Mouse (Mus musculus): Measurements from ENCODE around the gene Cul3. TPM values are rescaled to one million over a fixed set of nuclear protein-coding genes. Genes with fewer than 3 reads are reported as not detected.

Cul3 gene
- polyA plus RNA-seq (2012) = 0.48 and 1.4 TPM in 2 replicates

DNA sequence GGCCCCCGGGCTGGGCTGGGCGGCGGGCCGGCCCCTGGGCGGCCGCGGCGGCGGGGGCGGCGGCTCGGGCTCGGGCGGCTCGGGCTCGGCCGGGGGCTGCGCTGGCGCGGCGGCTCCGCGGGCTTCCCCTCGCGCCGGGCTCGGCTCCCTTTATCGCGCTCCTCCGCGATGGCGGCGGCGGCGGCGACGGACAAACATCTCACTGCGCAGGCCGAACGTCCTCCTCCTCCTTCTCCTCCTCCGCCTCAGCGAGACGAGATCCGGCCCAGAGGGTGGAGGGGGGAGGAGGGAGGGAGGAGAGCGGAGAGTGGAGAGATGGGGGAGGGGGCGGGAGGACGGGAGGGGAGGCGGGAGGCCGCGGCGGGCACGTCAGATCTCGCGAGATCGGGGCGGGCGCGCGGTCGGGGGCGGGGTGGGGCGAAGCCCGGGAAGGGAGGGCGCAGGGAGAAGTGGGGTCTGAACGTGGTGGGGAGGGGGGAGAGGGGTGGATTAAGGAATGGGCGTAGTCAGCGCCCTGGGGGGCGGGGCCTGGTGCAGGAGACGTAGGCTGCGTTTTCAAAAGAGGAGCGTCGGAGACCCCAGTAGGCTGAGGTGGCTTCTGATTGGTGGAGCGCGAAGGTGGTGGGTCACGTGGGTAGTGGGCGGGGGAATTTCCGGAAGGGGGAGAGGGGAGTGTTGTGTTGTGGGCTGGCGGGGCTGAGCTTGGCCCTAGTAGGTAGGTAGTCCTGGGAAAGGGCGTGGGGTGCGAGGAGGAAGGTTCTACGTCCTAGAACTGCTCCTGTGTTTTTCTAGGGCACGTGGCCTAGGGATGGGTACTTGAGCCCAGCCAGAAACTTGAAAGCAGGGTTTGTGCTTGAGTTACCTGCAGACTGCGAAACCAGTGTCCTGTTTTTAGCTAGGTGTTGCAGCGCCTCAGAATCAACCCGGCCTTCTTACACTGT is at the start of gene Cul3:
Gene Cul3, minus strand, starts transcription at position 45 of the 941 bp plus-strand sequence.
- 0 out of 2 replicates have a peak, but pooled peaks cover 2% of the 10 kb centered on the region for H3K27me3 ChIP-seq (ENCODE audit: control insufficient read depth)
- H3K36me3 ChIP-seq (ENCODE audit: control insufficient read depth) = peaks cover 8% of the 10 kb centered on the region
- TF ChIP-seq GATA1 (IDR thresholded peaks at IDR 0.05; ENCODE audit: low read length) (no peak), TAL1 (IDR thresholded peaks at IDR 0.05; ENCODE audit: low read length) (no peak)
- H3K4me1 ChIP-seq (ENCODE audit: control insufficient read depth) = peaks cover 33% of the 10 kb centered on the region
- no peaks in the 10 kb centered on the region for H3K9me3 ChIP-seq (ENCODE audit: control insufficient read depth, low read length)
- peak within 1 kb of the TSS; percentile 68 for H3K4me3 ChIP-seq (replicated peaks)

DNA sequence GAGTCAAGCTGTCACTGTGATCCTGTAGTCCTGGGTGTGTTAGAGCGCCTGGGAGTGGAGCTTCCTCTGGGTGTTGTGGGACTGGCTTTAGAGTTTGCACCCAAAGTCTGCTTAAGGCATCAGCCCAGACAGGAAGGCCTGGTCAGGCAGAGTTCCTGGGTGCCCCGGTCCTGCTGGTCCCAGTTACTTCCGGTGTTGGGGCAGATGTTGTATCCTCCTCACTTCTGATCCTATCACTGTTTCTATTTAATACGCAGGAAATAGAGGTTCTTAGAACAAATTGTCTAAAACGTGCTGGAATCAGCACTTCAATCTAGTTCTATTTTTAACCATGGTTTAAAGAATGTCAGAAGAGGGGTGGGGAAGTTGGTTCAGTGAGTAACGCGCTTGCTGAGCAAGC is 49.2 kb upstream of the Cul3 start:
- Histone ChIP-seq H3K4me1 (ENCODE audit: control insufficient read depth) (no peaks in the 10 kb centered on the region), H3K9me3 (ENCODE audit: control insufficient read depth, low read length) (no peaks in the 10 kb centered on the region), H3K4me3 (replicated peaks) (no peak overlapping the region), H3K27me3 (ENCODE audit: control insufficient read depth) (no peaks in the 10 kb centered on the region), H3K36me3 (ENCODE audit: control insufficient read depth) (no peaks in the 10 kb centered on the region)
- TF ChIP-seq TAL1 (IDR thresholded peaks at IDR 0.05; ENCODE audit: low read length) (no peak), GATA1 (IDR thresholded peaks at IDR 0.05; ENCODE audit: low read length) (no peak)

DNA sequence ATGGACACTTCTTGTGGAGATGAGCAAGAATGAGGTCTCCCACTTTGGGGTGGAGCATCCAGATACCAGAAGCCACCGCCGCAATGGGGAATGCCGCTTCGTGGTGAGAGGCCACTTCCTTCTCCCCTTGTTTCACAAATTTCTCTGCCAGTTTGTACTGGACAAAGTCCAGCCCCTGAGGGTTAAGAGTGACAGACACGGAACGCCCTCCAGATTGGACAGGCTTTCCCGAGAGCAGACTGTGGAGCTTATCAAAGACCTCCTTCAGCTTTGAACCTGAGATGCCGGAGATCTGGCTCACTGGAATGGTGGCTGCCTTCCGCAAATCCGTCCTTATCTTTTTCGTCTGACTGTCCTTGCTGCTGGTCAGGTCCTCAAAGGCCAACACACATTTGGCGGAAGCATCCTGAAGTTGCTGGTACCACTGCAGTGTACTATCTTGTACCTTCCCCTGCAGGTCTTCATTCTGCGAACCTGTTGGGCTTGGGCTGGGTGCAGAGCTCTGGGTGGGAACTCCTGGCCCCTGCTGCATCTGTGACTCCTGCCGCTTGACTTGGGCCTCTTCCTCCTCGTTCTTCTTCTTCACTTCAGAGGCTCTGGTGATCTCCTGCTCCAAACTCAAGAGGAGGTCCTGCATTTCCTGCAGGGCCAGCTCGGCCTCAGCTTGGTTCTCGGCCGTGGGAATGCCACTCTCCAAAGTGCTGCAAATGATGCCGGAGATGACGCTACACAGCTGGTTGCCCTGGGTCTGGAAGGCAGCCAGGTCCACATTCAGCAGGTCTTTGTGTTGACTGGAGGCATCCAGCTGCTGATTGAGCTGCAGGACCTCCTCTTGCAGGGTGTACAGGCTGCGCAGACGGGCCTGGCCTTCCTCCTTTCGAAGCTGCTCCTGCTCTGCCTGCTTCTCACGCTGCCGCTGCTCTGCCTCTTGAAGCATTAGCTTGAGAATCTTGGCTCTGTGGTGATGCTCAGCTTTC is 43.6 kb upstream of the Cul3 start:
- no peak overlapping the region for H3K4me3 ChIP-seq (replicated peaks)

DNA sequence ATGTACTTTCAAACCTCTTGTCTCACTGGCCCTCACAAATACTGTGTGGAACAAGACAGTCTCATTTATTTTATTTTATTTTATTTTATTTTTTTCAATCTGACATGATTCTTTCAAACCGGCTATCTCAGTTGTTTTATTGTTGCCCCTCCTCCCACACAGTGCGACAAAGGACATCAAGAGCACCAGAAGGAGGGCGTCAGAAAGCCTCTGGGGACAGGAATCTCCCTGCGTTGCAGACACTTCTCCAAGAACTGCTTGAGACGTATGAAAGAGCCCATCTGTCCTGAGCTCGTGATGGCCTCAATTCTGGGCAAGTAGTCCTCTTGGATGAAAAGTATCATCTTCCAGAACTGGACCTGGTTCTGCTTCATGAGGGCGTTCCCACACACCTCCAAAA is 42.6 kb upstream of the Cul3 start:
- Histone ChIP-seq H3K9me3 (ENCODE audit: control insufficient read depth, low read length) (no peaks in the 10 kb centered on the region), H3K4me1 (ENCODE audit: control insufficient read depth) (no peaks in the 10 kb centered on the region), H3K36me3 (ENCODE audit: control insufficient read depth) (no peaks in the 10 kb centered on the region), H3K4me3 (replicated peaks) (no peak overlapping the region), H3K27me3 (ENCODE audit: control insufficient read depth) (peaks cover 3% of the 10 kb centered on the region; the same call in 1 of the 2 replicates)
- TF ChIP-seq GATA1 (IDR thresholded peaks at IDR 0.05; ENCODE audit: low read length) (no peak), TAL1 (IDR thresholded peaks at IDR 0.05; ENCODE audit: low read length) (no peak)

More for the DNA sequence above, 43.6 kb upstream of the Cul3 start:
- TF ChIP-seq TAL1 (IDR thresholded peaks at IDR 0.05; ENCODE audit: low read length) (no peak), GATA1 (IDR thresholded peaks at IDR 0.05; ENCODE audit: low read length) (no peak)
- Histone ChIP-seq H3K27me3 (ENCODE audit: control insufficient read depth) (peaks cover 3% of the 10 kb centered on the region; the same call in 1 of the 2 replicates), H3K4me1 (ENCODE audit: control insufficient read depth) (no peaks in the 10 kb centered on the region), H3K36me3 (ENCODE audit: control insufficient read depth) (no peaks in the 10 kb centered on the region), H3K9me3 (ENCODE audit: control insufficient read depth, low read length) (no peaks in the 10 kb centered on the region)

DNA sequence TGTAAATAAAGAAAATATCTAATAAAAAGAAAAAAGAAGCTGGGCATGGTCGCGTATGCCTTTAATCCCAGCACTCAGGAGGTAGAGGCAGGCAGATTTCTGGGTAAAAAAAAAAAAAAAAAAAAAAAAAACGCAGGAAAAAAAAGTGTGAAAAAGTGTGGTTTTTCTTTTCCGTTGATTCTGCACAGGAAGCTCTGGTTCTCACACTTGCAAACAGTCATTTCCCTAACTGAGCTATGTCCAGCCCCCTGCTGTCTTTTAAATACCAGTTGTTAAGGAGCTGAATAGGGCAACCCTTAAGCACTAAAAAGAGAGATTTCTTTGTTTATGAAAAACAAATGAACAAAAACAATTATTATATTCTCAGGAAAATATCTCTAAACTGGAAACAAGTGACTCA is 41.0 kb upstream of the Cul3 start:
- Histone ChIP-seq H3K27me3 (ENCODE audit: control insufficient read depth) (peaks cover 3% of the 10 kb centered on the region; the same call in 1 of the 2 replicates), H3K4me1 (ENCODE audit: control insufficient read depth) (no peaks in the 10 kb centered on the region), H3K4me3 (replicated peaks) (no peak overlapping the region), H3K9me3 (ENCODE audit: control insufficient read depth, low read length) (no peaks in the 10 kb centered on the region), H3K36me3 (ENCODE audit: control insufficient read depth) (no peaks in the 10 kb centered on the region)
- no peak for TF ChIP-seq TAL1 (IDR thresholded peaks at IDR 0.05; ENCODE audit: low read length)

DNA sequence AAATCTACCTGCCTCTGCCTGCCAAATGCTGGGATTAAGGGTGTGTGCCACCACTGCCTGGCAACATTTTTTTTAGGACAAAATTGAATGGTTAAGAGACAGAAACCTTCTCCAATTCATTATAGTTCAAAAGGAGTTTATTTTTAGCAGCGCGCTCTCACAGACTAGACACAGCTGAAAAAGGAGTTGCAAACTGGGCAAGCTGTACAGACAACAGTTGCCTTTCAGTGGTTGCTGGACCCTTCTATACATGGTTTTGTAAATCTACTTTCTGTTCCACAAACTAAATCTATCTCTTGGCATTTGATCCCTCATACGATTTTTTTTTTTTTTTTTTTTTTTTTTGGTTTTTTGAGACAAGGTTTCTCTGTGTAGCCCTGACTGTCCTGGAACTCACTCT is 31.7 kb upstream of the Cul3 start:
- Histone ChIP-seq H3K9me3 (ENCODE audit: control insufficient read depth, low read length) (no peaks in the 10 kb centered on the region), H3K27me3 (ENCODE audit: control insufficient read depth) (no peaks in the 10 kb centered on the region), H3K36me3 (ENCODE audit: control insufficient read depth) (no peaks in the 10 kb centered on the region), H3K4me1 (ENCODE audit: control insufficient read depth) (no peaks in the 10 kb centered on the region), H3K4me3 (replicated peaks) (no peak overlapping the region)
- no peak for TF ChIP-seq GATA1 (IDR thresholded peaks at IDR 0.05; ENCODE audit: low read length)
- TF ChIP-seq TAL1 (IDR thresholded peaks at IDR 0.05; ENCODE audit: low read length) = no peak

DNA sequence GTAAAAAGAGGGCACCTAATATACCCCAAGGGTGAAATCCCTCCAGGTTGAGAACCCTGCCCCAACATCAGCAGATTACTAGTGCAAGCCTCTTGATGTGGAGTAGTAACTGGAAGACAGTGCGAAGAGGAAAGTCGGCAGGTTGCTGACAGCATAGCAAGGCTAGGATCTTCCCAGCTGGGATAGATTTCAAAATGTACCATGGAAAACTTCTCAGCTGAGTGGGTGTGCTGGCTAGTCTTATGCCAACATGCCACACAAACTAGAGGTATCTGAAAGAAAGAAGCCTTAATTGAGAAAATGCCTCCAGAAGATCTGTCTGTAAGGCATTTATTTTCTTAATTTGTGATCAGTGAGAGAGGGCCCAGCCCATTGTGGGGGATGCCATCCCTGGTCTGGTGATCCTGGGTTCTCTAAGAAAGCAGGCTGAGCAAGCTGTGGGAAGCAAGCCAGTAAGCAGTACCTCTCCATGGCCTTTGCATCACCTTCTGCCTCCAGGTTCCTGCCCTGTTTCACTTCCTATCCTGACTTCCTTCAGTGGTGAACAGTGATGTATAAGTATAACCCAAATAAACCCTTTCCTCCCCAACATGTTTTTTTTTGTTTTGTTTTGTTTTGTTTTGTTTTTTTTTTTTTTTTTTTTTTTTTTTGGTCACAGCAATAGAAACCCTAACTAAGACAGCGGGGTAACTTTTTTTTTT is 31.1 kb upstream of the Cul3 start:
- no peak for TF ChIP-seq GATA1 (IDR thresholded peaks at IDR 0.05; ENCODE audit: low read length)
- TF ChIP-seq TAL1 (IDR thresholded peaks at IDR 0.05; ENCODE audit: low read length) = no peak

DNA sequence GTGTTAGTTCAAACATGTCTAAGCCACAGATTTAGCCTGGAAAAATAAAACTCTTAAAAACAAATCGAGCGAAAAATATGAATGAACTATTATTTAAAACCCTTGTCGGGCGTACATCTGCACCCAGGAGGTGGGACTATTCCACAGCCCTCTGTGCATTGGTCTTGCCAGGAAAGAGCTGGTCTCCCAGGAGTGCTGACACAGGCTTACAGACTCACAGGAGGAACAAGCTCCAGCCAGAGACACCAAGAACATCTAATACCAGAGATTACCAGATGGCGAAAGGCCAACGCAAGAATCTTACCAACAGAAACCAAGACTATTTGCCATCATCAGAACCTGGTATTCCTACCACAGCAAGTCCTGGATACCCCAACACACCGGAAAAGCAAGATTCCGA is 23.2 kb upstream of the Cul3 start:
- no peaks in the 10 kb centered on the region for H3K9me3 ChIP-seq (ENCODE audit: control insufficient read depth, low read length)
- H3K27me3 ChIP-seq (ENCODE audit: control insufficient read depth) = no peaks in the 10 kb centered on the region
- no peaks in the 10 kb centered on the region for H3K4me1 ChIP-seq (ENCODE audit: control insufficient read depth)
- H3K36me3 ChIP-seq (ENCODE audit: control insufficient read depth) = no peaks in the 10 kb centered on the region
- TF ChIP-seq GATA1 (IDR thresholded peaks at IDR 0.05; ENCODE audit: low read length) (no peak), TAL1 (IDR thresholded peaks at IDR 0.05; ENCODE audit: low read length) (no peak)
- no peak overlapping the region for H3K4me3 ChIP-seq (replicated peaks)

More for the DNA sequence above, 31.1 kb upstream of the Cul3 start:
- H3K9me3 ChIP-seq (ENCODE audit: control insufficient read depth, low read length) = no peaks in the 10 kb centered on the region
- H3K4me3 ChIP-seq (replicated peaks) = no peak overlapping the region
- H3K27me3 ChIP-seq (ENCODE audit: control insufficient read depth) = no peaks in the 10 kb centered on the region
- no peaks in the 10 kb centered on the region for H3K4me1 ChIP-seq (ENCODE audit: control insufficient read depth)
- H3K36me3 ChIP-seq (ENCODE audit: control insufficient read depth) = no peaks in the 10 kb centered on the region
